Mouse (Mus musculus): ENCODE measurements at regions not wholly inside any gene's neighbourhood (a gene's known extent, or its start where the extent isn't known, plus 50 kb on each side); places are given as distances from the start of the nearest gene placed in this dataset.

DNA sequence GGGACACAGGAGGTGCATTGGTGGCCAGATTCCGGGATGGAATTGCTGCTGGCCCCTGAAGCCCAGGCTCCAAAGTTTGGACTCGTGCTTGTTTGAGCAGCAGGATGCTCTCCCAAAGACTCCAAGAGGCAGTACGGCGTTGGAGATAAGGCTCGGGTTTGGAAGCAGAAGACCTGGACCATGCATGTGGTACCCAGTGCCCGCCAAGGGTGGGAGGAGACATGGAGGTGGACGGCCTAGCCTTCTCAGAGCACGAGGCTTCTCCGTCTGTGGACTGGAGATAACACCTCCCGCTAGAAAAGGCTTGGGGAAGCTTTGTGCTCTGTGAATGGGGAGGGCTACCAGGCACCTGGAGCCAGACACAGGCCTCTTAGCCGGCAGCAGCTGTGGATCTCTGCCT, 271.7 kb downstream of the Rps6kc1 start:
- in situ Hi-C loops (cut with MboI, MseI) = no loop called here

DNA sequence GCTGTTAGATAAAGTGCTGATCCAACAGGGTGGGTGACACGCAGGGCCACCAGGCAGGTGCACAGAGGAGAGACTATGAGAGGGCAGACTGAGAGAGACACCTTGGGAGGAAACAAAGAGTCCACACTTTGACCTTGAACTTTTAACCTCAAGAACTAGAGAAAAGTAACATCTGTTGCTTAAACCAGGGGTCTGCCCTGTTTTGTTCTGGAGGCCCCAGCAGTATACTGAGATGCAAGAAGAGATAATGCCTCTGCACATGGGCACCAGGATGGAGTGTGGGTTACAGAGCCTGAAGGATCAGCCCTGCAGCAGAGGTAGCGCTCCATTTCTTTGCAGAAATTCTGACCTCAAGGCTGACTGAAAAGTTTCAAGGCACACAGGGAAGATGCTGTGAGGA, 276.6 kb downstream of the Rps6kc1 start:
- in situ Hi-C loops (cut with MboI, MseI) = no loop called here

DNA sequence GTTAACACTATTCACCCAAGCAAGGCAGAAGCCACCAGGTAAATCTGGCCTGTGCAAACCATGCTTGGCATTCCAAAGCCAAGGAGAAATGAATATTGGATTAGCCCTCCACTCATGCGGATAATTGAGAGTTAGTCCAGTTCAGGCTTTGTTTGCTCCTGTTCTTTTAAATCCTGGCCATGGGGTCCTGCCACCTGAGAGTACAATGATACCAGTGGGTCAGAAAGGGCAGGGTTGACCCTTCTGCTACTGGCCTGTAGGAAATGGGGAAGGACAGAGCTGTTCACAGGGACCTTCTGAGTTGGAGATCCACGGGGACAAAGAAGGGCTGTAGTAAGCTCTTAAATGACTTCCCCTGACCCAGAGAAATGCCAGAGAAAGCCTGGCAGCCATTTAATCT, 279.9 kb downstream of the Rps6kc1 start:
- in situ Hi-C loops (cut with MboI, MseI) = no loop called here

DNA sequence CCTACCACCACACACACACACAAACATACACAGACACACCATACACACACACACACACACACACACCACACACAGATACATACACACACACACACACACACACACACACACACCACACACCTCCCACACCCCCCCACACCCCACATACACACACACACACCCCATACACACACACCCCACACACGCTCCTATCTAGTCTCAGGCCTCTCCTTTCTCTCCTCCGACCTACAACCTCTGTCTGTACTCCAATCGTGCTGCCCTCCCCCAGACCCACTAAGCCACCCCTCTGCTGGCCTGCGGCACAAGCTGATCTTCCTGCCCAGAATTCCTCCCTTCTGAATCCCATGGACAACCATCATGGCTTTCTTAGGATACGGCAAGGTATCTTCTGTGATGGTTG, 281.4 kb downstream of the Rps6kc1 start:
- in situ Hi-C loops (cut with MboI, MseI) = no loop called here

DNA sequence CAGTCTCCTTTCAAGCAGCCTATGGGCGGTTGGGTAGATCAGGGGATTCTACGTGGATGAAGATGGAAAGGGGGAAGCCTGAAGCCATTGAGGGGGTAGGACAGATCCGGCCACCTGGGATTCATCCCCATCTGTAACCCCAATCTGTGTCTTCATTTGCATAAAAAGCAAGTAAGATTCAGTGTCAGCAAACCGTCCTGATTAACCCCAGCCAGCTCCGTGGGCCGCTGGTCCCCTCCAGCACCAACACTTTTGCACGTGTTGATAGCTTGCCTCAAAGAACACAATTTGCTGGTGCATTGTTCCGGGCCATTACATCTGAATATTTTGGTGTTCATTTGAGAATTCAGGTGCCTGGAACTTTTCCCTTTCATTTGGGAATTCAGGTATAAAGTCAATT, 287.7 kb downstream of the Rps6kc1 start:
- in situ Hi-C loops (cut with MboI, MseI) = no loop called here

DNA sequence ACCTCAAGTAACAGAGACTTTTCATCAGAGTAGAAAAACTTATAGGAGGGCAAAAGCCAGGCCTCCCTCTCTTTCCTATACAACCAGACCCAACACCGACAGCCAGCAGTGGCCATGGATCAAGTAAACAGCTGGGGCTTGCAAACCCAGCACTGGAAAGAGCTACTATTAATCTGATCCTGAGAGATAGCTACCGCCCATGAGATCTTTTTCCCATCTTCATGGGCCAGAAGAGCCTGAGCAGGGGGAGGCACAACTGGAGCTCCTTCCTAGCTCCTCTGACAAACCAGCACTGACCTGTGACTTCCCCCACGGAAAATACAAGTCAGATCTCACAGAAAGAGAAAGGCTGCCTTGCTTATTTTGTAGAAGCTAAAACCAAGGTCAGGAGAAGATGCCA, 311.1 kb downstream of the Rps6kc1 start:
- in situ Hi-C loops (cut with MboI, MseI) = no loop called here

DNA sequence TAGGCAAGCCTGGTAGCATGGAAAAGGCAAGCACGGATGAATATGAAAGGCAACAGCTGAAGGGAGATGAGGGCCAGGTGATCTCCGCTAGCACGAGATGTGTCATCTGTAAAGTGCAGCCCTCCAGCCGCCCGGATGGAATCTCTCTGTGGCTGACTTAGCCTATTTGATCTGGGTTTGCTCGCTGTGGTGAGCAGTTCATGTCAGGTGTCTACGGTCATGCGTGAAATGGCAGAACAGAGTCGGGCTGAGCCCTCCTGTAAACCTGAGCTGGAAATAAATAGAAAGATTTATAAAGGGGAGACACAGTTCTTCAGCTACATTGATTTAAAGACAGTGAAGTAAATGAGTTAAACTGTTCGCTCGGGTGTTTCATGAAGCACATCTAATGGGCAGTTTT, 311.9 kb downstream of the Rps6kc1 start:
- in situ Hi-C loops (cut with MboI, MseI) = no loop called here

DNA sequence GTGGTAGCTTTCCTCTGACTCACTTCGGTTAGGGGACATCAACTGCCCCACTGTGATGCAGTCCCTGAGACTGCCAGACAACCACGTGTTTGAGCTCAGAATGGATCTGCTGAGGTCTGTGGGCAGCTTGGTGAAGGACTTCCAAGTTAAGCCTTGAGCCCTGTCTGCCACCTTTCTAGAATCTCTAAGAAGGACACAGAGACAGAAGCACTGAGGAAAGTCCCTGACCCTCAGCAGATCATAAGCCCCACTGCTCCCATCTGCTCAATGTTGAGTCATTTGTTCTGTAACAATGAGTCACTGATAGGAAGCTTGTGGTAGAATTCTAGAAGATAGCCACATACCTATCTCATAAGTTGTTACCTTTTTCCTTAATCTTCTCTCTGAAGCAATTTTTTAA, 315.4 kb downstream of the Rps6kc1 start:
- in situ Hi-C loops (cut with MboI, MseI) = no loop called here

DNA sequence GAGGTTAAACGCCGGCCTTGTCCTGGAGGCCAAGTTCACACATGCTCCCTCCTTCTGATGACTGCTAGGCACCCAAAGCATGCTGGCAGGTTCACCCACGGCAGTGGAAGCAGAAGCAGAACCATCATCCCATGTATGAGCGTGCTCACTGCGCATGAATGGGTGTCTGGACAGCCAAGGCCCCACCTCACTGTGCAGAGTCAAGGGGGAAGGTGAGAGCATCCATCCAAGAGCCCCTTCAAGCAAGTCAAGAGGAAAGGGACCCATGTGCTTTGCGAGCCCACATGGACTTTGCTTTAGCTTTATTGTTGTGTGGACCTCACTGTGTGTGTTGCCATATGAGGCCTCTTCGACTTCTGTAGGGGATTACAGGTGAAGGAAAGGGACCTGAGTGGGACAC, 319.9 kb downstream of the Rps6kc1 start:
- in situ Hi-C loops (cut with MboI, MseI) = no loop called here

DNA sequence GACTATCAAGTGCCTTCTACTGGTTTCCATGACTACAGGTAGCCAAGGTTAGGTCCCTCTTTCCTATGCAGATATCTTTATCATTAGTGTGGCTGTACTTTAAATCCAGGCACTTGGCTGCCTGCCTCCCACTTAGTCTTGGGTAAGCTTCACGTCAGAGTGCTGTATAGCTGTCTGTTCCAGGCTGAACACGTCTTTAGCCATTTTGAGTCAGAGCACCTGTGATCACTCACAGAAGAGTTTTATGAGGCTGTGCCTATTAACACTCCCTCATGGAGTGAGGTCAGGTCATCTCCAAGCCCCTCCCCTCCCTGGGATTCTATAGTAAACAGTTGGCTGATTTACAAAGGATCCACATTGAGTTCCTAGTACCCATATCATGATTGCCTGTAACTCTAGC, 322.0 kb downstream of the Rps6kc1 start:
- in situ Hi-C loops (cut with MboI, MseI) = no loop called here

DNA sequence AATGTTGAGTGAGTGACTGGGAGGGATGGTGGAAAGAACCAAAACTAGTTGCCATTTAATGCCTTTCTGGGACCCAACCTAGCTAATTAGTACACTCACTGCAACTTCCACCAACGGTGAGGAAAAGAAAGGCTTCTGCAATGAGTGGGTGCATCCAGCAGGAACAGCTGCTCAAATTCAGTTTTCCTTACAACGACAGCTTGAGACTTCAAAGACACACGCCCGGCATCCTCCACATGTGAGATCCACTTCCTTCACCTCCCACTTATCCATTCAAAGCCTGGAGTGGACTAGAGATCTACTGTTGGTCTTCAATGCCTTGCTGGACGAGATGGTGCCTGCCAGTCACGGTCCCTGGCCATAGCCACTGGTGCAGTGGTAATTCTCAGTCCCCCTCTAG, 328.3 kb downstream of the Rps6kc1 start:
- in situ Hi-C loops (cut with MboI, MseI) = no loop called here

DNA sequence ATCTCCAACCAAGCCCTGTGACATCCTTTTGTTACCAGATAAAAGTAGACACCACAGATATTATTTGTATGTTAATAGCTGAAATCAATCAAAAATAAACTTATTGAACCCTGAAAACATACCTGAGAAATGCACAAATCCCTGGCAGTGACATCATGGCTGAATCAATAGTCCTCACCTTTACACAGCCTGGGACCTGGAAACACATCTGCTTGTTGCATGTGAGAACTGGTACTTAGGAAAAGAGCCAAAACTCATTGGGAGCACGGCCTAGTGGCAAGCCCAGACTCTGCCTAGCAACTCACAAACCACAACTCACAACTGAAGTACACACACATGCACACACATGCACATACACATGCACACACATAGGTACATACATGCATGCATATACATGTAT, 330.9 kb downstream of the Rps6kc1 start:
- in situ Hi-C loops (cut with MboI, MseI) = no loop called here

DNA sequence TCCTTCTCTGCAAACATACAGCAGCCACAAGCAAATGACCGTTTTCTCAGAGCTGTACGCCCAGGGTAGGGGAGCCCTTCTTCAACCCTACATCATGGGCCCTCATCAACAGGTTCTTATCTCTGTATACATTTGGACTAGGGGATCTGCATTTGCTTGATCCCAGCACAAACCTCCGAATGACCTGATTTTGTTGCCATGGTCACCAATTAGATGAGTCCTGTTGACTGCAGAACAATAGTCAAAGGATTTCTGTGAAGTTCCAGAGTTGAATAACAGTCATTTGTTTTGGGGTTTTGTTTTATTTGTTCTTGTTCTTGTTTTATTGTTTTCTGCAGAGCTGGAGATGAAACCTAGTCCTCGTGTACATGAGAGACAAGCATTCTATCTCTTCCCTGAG, 340.6 kb downstream of the Rps6kc1 start:
- in situ Hi-C loops (cut with MboI, MseI) = no loop called here

DNA sequence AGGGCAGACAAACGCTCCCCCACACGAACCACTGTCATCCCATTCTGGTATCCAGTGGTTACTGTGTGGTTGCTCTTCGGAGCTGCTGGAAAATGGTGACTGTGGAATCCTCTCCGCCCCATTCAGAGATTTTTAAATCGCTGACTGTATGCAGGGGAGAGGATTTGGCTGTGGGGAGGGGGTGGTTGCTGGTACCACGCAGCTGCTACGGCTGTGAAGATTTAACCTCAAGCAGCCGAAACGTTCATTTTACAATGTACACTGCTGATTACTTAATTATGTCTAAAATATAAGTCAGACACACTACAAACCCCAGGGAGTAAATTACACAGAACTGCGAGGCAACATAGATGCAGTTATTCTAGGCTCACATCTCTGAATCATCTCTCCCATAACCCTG, 341.0 kb downstream of the Rps6kc1 start:
- in situ Hi-C loops (cut with MboI, MseI) = no loop called here

DNA sequence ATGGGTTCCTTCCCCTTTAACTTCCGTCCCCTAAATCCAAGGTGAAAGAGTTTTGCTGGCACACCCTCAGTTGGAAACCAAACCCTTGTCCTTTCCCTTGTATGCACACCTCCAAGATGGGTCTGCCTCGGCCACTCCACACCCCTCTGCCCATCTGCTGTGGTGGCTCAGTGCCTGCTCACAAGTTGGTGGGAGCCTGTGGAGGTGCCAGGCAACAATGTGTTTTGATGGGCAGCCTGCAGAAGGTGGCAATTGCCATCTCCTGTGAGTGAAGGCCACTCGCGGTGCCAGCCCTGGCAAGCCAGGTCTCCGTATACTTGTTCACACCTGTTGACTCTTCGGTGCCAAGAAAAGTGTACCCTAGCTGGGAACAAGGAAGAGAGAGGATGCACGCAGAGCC, 344.8 kb downstream of the Rps6kc1 start:
- in situ Hi-C loops (cut with MboI, MseI) = no loop called here

DNA sequence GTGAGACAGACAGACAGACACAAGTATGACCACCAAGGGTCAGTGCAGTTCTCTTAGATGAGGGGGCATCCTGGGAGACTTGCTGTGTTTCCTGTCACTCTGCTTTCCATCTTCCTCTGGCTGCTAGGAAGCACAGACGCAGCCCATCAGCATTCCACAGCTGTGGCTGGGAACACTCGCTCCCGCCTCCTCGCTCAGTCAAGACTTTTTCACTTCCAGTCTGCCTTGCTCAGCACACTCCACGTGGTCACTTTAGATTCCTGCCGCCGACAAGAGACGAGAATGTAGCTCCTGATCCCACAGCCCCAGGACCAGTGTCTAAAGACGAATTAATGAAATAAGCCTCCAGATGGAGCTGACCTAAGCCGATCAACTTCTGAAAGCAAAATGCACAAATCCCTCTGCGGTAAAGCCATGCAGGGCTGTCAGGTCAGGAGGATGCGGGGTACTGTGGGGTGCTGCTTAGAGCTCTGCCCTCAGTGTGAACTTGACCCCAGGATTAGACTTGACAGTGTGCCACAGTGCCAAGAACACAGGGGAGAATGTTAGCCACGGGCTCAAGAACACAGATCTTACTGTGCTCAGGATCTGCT, 348.6 kb downstream of the Rps6kc1 start:
- in situ Hi-C loops (cut with MboI, MseI) = no loop called here

DNA sequence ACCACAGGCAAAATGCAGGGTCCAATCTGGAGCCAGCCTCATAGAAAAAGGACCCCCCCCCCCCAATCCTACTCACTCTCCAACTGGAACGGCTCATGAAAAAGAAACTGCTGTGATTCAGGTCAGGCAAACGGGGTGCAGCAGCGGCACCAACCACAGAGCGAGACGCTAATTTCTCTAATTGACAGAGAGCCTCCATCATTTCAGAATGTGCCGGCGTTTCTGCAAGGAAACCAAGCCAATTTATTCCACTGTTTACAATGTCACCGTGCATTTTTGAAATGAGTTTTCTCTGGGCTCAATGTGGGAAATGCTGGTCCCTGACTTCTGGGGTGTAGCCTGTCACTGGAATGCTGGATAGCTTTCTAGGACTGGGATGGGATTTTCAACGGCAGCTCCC, 351.5 kb downstream of the Rps6kc1 start:
- in situ Hi-C loops (cut with MboI, MseI) = no loop called here

DNA sequence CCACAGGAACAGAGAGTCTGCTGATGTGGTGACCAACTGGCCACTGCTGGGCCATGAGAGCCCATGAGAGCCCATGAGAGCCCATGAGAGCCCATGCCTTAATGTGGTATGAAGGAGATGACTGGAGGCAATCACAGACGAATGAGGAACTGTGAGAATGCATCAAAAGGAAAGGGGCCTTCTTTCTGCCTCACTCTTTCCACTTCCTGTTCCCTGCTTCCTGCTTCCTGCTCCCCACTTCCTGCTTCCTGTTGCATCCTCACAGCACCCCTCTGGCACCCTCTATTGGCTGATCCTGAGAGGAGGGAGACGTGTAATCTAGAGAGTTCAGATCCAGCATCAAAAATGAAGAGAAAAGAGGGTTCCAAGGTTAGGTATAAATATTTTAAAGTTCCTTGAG, 369.7 kb downstream of the Rps6kc1 start:
- in situ Hi-C loops (cut with MboI, MseI) = no loop called here

DNA sequence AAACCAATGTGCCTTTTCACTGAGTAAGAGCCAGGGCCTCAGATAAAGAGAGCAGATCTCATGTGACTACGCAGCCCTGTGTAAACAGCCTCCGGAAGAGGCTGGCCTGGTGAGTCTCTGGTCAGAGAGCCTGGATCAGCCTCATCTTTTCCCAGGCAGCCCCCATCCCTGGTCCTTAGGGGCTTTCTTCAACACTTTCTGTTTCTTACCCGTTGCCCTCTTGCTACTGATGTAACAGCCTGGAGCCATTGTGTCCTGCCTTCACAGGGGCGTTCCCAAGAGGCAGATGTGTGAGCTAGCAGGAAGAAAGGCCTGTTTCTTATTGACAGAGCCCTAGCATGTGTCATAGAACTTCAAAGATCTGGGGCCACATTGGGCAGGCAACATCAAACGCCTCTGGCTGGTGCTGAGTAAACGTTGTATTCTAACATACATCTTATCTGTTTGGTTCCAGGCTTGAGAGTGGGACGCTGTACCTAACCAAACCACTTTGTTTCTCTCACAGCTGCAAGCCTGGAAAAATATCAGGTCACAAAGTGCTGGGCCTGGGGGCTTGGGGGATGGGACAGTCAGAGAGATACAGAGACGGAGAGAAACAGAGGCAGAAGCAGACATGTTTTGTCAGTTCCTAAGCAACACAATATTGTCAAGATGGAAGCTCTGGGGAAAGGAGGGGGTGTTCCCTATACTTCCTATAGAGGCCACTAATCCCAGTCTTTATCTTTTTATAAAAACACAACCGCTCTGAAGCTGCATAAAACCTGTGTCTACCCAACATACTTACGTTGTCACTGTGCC, 362.6 kb upstream of the Prox1 start:
- in situ Hi-C loops (cut with MboI, MseI) = no loop called here

DNA sequence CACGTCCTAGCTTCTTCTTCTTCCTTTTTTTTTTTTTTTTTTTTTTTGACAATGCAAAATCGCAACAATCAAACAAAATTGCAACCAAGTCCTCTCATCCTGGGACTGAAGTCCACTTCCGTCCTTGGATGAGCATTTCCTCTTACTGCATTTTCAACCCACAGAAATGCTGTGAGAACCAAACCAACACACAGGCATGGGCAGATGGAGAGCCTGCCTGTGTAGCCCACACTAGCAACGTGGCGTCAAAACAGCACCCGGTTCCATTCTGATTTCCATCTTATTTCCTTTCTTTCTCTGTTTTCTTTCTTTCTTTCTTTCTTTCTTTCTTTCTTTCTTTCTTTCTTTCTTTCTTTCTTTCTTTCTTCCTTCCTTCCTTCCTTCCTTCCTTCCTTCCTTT, 360.7 kb upstream of the Prox1 start:
- in situ Hi-C loops (cut with MboI, MseI) = no loop called here

DNA sequence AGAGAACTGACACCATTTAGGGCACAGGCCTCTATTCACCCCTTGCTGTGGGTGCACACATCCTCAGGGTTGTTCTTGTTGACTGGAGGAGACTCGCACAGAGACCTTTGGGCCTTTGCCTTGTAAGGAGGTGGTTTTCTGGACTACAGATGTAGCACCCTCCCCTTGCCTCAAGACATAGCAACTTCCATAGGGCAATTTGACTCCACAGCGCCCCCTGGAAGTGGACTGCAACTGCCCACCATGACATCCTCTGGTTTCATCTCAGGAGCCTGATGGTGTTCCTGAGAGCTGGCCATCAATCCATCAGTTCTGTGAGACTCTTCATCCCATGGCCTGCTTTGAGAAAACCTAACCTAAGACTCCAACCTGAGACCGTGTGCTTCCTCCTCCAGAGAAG, 359.6 kb upstream of the Prox1 start:
- in situ Hi-C loops (cut with MboI, MseI) = no loop called here

DNA sequence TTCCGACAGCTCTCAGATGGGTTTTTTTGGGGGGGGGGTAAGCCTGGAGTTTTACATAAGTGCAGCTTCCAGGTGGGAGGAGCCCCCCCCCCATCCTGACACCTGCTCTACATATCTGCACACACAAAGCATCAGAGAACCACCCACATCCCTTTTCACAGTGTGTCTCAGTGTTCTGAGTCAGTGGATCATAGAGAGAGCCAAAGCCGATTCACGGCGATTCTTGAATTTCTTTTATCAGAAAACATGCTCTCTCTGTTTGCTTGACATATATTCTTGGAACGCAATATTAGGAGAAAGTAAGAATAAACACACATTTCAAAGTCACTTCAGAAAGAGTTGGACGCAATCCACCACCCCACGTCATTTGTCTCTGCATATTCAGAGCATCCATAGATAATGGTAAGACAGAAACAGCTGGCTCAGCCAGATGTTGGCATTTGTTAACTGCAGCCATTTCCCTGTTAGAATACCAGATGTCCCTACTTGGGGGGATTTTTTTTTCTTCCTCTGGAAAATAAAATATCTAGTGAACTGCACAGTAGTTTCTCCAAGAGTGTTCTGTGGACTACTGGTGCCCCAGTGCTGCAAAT, 357.1 kb upstream of the Prox1 start:
- in situ Hi-C loops (cut with MboI, MseI) = loop anchor here (10.0 kb wide), 1 partner anchor 427 kb away; no protein-coding TSS in a partner anchor

DNA sequence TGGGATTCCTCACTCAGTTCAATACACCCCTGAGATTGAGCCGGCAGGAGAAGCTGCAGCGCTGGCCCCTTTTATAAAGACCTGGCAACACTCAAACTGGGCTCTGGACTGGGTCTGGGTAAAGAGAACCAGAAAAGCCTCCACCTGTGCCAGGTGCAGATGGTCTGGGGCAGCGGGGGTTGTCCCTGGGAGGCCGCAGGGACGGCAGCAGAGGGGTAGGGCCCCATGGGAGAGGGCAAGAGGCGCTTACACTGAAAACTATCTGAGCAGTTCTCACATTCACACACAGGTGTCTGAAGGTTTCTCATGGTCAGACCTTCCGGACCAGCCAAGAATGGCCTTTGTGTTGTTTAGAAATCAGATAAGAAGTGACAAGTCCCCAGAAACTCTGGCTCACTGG, 356.1 kb upstream of the Prox1 start:
- in situ Hi-C loops (cut with MboI, MseI) = loop anchor here (10.0 kb wide), 1 partner anchor 428 kb away; no protein-coding TSS in a partner anchor
